ENCODE assay signal across 9 mouse cellular contexts in the genomic region with DNA sequence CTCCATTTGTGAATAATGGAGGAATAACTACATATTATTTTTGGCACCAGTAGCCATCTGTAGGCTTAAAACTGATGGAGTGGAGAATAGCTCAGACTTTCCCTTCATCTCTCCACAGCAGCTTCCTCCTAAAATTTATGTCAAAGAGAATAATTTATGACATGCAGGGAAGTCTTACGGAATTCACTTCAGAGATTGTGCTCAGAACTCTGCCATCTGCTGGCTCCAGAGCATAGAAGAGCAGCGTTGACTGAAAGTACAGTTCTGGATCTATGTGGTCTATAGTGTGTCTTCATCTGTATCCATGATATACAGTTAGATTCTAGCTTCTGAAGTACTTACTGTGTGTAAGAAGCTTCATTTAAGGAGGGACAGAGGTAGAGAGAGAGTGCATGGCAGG. TPM values are rescaled to one million over a fixed set of nuclear protein-coding genes. Genes with fewer than 3 reads are reported as not detected.
DNase-seq lines count a peak whose midpoint lies in the region; ATAC-seq and TF ChIP-seq lines count a peak whose summit lies in the region.
"Had no signal": no experiment of that assay in that cellular context is flagged by ENCODE, and none has a peak within 500 bp of the region (broad histone marks: within the 10 kb centered on the region; RNA-seq: fewer than 3 reads in every experiment).

No protein-coding gene starts in this region.

- peaks cover 23% of the 10 kb centered on the region for H3K36me3 ChIP-seq in forebrain, postnatal 0 days (ENCODE audit: insufficient read depth)
- H3K36me3 ChIP-seq in forebrain, embryonic 15.5 days: peaks cover 16% of the 10 kb centered on the region

- no peak overlapping the region for H3K27ac ChIP-seq in forebrain, postnatal 0 days (ENCODE audit: low read depth, low read length)
- no peak overlapping the region for H3K27ac ChIP-seq in forebrain, embryonic 15.5 days (replicated peaks)

- 47% methylated on average over 2 of the region's 2 CpGs for WGBS in forebrain, postnatal 0 days
- 69% methylated on average over 2 of the region's 2 CpGs for WGBS in forebrain, embryonic 15.5 days

- peak; percentile 67 for TF ChIP-seq CTCF in forebrain, postnatal 0 days (IDR thresholded peaks at IDR 0.05; ENCODE audit: low read depth)

- peaks cover 3% of the 10 kb centered on the region; the same call in 1 of the 2 replicates for H3K4me1 ChIP-seq in forebrain, postnatal 0 days (ENCODE audit: insufficient read depth)
- no peaks in the 10 kb centered on the region for H3K4me1 ChIP-seq in forebrain, embryonic 15.5 days

- intact Hi-C loops in left cerebral cortex, postnatal 4 days (cut with DNase I): loop anchor here (5.0 kb wide), 1 partner anchor 192 kb away; no protein-coding TSS in a partner anchor

- DNase-seq in forebrain, postnatal 0 days: peak; percentile 65
- DNase-seq in layer of hippocampus, adult 9-11 months: peak; percentile 16
- no peak for DNase-seq in layer of hippocampus, postnatal 25 days (ENCODE audit: extremely low spot score in 1 of 2, low spot score in 1 of 2)
- DNase-seq in NIH3T3 (ENCODE audit: low read depth): peak; percentile 60
- peak; percentile 10 for DNase-seq in left cerebral cortex, postnatal 4 days
- DNase-seq in Muller cell, postnatal 12 days (ENCODE audit: inconsistent ontology term): no peak
- DNase-seq: heart, postnatal 36 days had no signal

- H3K27me3 ChIP-seq in forebrain, postnatal 0 days (ENCODE audit: insufficient read depth, low read length): no peaks in the 10 kb centered on the region
- H3K27me3 ChIP-seq in forebrain, embryonic 15.5 days: no peaks in the 10 kb centered on the region

- no peak overlapping the region for H3K4me2 ChIP-seq in forebrain, postnatal 0 days (ENCODE audit: low read depth)
- H3K4me2 ChIP-seq in forebrain, embryonic 15.5 days (replicated peaks): no peak overlapping the region

- H3K9ac ChIP-seq in forebrain, postnatal 0 days: no peak overlapping the region
- no peak overlapping the region for H3K9ac ChIP-seq in forebrain, embryonic 15.5 days (replicated peaks)

- no peak overlapping the region for H3K4me3 ChIP-seq in forebrain, postnatal 0 days (ENCODE audit: low read depth, low read length)
- H3K4me3 ChIP-seq in forebrain, embryonic 15.5 days: no peak overlapping the region

- no peaks in the 10 kb centered on the region for H3K9me3 ChIP-seq in forebrain, postnatal 0 days (ENCODE audit: low read length)
- H3K9me3 ChIP-seq in forebrain, embryonic 15.5 days: no peaks in the 10 kb centered on the region

- 0 out of 2 replicates have a peak, but pooled peaks have one; percentile 38 for ATAC-seq in forebrain, postnatal 0 days
- no peak for ATAC-seq in forebrain, embryonic 15.5 days (replicated peaks)
- ATAC-seq in CD4-positive, CD25-positive, alpha-beta regulatory T cell, adult 4 months: no peak

RNA-seq across cellular contexts. Expression of gene Atp8b5, which starts 22.9 kb away (rescaled TPM):
- total RNA-seq in forebrain, postnatal 0 days (2014; rRNA removed): 0.38 and 1.8 TPM in 2 replicates
- polyA plus RNA-seq in forebrain, postnatal 0 days (2015; fragmentation: Nextera tagmentation; extraction: Ambion mirVana): 0.23 and 0.52 TPM in 2 replicates
- 0.92 and 0.98 TPM in 2 replicates for polyA plus RNA-seq in forebrain, embryonic 15.5 days (2015; fragmentation: Nextera tagmentation; extraction: Ambion mirVana)
- under 1 TPM; 0.12 to 0.23 TPM for total RNA-seq in layer of hippocampus, postnatal 25 days (2021)
- under 1 TPM; 0.26 to 0.34 TPM for total RNA-seq in left cerebral cortex, postnatal 4 days (2021)
- not detected for polyA plus RNA-seq in CD4-positive, CD25-positive, alpha-beta regulatory T cell, adult 4 months (2017; shearing (Covaris generic))

Comparison
In these comparisons a context has a peak if more than half of its experiments do, and no peak if none do; other contexts are left out.
1. DNase-seq: peak in forebrain, postnatal 0 days (single experiment), layer of hippocampus, adult 9-11 months (single experiment), NIH3T3 (single experiment) and left cerebral cortex, postnatal 4 days (single experiment); none in layer of hippocampus, postnatal 25 days (0 of 2) and Muller cell, postnatal 12 days (single experiment).